Mouse (Mus musculus) spleen, adult 2 months (tissue): ENCODE measurements around the gene Fads1.

Experiments
- CTCF ChIP-seq: fragments of 200-500 bp; IDR thresholded peaks from 2 replicates; pipeline ENCODE4 v1.5.1; 2011; ENCODE audit warnings: mild to moderate bottlenecking, inconsistent platforms; ENCODE audit not compliant: insufficient read depth, insufficient read length, insufficient replicate concordance; ENCODE audit errors: extremely low read depth
- POLR2A ChIP-seq: fragments of 200-500 bp; IDR thresholded peaks from 2 replicates; pipeline ENCODE4 v1.6.1; 2011; ENCODE audit warnings: low read depth, low read length, inconsistent platforms

GRCm38 (mm10) chr19:10184096-10184495 lies 1.4 kb downstream of the Fads1 start:
- TF ChIP-seq POLR2A (no peak), CTCF (no peak)
